Mouse (Mus musculus) T-helper 17 cell (primary cell): ENCODE measurements around the gene Macrod1.

ENCODE experiments used
- in situ Hi-C, 2 experiments: fragments of 300-600 bp; cut with MboI, MseI; formaldehyde crosslinking; loops; 1 replicate in 1 of 2; 2 replicates in 1 of 2; pipeline ENCODE4 v1.15.1; 2025; ENCODE audit warnings: high pct_unique_total_duplicates in 2 of 2

Gene Macrod1

DNA sequence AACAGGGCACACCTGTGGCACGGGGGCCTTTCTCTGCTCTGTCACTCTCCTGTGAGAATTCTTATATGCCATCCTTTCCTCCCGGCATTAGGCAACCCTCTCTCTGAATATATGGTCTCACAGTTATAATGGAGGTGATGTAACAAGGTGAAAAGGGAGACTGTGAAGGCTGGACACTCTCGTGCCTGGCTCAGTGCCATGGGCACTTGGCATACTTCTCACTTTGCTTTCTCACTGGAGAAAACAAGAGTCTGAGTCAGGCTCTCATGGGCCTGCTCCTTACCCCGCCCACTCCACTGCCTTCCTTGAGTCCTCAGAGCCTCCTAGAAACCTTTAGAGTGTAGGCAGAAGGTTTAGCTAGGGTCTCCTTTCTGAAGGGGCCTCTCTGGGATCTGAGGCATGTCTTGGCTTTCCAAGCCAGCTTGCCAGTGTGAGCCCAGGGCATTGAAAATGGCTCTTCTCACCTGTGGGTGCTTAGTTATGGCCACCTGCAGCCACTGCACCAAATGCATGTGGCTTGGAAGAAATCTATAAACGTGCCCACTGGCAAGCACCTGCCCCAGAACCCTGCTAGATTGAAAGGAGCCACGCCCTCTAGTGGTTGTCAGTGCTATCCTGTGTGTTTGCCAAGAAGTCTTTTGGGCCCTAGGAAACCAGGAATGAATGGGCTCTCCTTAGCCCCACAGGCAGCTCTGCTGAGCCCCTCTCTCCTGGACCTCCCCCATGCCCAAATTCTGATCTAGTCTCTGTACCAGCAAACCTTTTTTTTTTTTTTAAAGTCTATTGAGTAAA lies 51.7 kb downstream of the Macrod1 start:
- in situ Hi-C loops, result loop anchor here in 1 of 2 experiments (5.0 kb wide), 1 partner anchor 926 kb away; the partner anchor contains the start of gene Majin

GRCm38 (mm10) chr19:7110097-7110496 lies 53.5 kb downstream of the Macrod1 start:
- in situ Hi-C loops, result no loop called here

DNA sequence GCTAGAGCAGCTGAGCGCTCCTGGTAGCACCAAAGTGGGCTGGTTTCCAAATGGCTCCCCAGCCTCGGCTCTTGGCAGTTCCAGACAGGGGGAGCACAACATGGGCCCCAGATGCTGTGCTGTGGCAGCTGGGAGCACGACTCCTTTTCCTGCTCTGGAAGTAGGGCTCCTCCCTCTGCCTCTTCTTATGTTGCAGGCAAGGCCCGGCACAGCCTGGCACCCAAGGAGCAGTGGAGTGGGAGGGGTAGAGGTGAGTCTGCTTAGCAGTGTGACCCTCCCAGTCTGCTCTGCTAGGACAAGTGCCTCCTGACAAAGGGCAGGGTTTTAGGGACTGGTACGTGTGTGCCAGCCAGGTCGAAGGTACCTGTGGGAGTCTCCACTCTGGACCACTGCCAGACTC lies 54.3 kb downstream of the Macrod1 start:
- in situ Hi-C loops, result no loop called here

GRCm38 (mm10) chr19:7111309-7111708 lies 54.7 kb downstream of the Macrod1 start:
- in situ Hi-C loops, result no loop called here

DNA sequence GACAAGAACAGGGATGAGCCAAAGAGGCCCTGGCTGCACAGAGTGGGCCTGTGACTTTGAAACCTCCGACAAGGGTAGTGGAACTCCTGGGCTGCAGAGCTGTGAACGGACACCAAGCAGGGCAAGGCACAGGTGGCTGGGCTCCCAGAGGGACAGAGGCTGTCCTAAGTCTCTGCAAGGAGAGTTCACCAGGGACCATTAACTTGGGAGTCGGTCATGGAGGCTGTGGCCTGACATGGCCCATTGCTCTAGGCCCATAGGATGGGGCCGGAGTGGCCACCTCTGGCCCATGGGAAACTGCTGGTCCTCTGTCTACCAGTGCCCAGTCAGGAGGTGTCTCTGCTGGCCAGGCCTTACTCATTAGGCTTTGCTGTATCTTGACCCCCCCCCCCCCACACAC lies 55.1 kb downstream of the Macrod1 start:
- in situ Hi-C loops, result no loop called here

DNA sequence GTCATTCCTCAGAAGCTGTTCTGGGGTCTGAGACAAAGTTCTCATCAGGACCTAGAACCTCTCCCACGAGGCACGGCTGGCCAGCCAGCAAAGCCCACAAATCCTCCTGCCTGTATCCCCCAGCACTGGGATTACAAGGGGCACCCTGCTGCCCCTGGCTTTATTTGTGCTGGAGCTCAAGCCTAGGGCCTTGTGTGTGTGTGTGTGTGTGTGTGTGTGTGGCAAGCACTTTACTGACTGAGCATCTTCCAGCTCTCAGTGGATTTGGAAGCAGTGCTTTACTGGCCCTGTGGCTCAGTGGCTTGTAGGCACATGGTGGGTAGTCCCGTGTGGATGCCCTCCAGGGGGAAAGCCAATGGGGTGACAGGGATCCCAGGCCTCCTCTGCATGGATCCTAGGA lies 56.0 kb downstream of the Macrod1 start:
- in situ Hi-C loops, result no loop called here

GRCm38 (mm10) chr19:7113574-7113973 lies 57.0 kb downstream of the Macrod1 start:
- in situ Hi-C loops, result no loop called here

DNA sequence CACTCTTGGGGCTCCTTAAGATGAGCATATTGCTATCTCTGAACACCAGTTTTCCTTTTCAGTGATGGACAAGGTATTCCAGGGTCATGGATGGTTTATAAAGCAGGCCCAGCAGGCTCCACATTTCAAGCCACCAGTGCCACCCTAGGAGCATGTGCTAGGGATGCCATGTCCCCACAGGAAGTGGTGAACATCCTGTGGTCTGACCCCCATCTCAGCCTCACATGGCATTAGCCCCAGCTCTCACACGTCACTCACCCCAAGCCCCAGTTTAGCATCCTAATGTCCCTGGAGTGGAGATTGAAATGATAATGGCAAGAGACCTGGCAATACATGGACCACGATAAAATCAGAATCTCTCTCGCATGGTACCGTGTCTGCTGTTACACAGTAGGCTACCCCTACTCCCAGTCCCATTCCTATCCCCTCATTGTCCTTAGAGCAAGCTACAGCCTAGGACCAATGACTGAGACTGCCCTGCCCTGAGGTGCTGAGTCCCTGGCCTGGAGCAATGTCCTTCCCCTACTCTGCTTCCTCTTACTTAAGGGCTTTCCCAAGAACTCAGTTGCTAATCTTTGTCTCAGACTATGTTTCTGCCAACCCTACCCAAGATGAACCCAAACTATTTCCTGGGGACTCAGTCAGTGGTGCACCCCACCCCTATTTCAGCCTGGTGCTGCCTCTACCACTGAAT lies 59.6 kb downstream of the Macrod1 start:
- in situ Hi-C loops, result no loop called here

GRCm38 (mm10) chr19:7117141-7117540 lies 60.5 kb downstream of the Macrod1 start:
- in situ Hi-C loops, result no loop called here

DNA sequence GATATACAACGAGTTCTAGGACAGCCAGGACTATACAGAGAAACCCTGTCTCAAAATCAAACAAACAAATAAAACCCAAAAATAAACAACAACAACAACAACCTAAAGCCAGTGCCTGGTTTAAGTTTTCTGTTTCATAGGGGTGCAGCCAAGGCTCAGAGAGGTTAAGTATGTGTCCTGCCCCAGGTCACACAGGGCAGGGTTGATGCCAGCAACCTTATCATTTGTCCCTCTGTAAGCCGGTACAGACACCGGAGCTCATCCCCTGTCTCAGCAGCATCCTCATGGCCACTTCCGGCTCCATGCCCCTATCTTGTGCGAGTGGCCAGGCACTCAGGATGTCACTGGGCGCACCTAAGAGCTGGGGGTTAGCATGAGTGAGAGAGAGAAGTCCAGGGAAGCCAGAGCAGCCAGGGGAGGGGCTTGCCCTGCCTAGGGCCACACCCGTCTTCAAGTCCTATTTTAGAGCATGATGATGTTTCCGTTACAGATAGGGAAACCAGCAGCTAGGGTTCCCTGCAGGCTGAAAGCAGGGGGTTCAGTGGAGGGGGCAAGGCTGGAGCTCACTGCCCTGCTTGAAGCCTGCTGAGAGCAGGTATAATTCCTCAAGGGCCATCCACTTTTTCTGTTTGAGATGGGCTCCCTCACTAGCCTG lies 61.2 kb downstream of the Macrod1 start:
- in situ Hi-C loops, result no loop called here

- in situ Hi-C loops, result no loop called here
Measured at GRCm38 (mm10) chr19:7121252-7121651, 64.6 kb downstream of the Macrod1 start.

DNA sequence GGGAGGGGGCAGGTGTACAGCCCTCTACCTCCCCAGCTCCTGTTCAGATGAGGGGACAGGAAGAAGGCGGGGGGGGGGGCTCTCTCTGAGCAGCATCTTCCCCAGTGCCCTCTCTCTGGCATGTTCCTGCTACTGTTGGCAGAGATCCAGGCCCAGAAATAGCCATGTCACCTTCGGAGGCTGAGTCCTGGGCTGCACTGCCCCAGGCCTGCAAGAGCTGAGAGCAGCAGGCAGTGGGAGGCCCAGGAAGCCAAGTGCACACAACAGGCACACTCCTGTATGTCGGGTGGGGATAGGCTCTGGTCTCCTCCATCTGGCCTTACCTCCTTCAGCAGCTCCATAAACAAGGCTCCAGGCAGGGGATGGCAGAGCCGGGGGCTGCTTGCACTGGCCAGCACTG lies 65.7 kb downstream of the Macrod1 start:
- in situ Hi-C loops, result no loop called here

- in situ Hi-C loops, result no loop called here
Measured at GRCm38 (mm10) chr19:7122698-7123306, 66.2 kb downstream of the Macrod1 start.

DNA sequence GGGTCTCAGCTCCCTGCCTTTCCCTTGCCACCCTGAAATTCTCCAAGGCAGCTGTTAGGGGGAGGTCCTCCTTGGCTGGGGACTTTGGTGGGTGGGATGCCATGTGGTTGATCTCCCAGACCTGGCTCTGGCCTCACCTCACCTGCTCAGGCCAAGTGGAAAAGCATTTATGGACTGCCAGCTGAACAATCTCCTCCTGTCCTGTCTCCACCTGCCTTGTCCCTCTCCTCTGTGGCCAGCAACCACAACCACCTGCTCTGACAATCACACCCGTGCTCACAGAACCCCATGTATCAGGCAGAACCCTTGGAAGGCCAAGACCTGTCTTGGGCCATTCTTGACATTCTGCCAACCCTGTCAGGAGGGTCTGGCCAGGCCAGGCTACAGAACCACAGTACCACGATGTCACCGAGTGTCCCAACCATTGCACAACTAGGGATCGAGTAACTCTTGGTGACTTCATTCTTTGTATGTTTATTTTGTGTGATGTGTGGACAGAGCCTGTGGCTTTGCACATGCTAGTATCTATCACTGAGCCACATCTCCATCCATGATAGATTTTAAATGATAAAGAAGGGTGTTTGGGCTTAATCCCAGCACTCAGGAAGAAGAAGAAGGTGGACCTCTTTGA lies 69.0 kb downstream of the Macrod1 start:
- in situ Hi-C loops, result no loop called here

GRCm38 (mm10) chr19:7126209-7126608 lies 69.6 kb downstream of the Macrod1 start:
- in situ Hi-C loops, result no loop called here

GRCm38 (mm10) chr19:7126933-7127332 lies 70.3 kb downstream of the Macrod1 start:
- in situ Hi-C loops, result no loop called here

DNA sequence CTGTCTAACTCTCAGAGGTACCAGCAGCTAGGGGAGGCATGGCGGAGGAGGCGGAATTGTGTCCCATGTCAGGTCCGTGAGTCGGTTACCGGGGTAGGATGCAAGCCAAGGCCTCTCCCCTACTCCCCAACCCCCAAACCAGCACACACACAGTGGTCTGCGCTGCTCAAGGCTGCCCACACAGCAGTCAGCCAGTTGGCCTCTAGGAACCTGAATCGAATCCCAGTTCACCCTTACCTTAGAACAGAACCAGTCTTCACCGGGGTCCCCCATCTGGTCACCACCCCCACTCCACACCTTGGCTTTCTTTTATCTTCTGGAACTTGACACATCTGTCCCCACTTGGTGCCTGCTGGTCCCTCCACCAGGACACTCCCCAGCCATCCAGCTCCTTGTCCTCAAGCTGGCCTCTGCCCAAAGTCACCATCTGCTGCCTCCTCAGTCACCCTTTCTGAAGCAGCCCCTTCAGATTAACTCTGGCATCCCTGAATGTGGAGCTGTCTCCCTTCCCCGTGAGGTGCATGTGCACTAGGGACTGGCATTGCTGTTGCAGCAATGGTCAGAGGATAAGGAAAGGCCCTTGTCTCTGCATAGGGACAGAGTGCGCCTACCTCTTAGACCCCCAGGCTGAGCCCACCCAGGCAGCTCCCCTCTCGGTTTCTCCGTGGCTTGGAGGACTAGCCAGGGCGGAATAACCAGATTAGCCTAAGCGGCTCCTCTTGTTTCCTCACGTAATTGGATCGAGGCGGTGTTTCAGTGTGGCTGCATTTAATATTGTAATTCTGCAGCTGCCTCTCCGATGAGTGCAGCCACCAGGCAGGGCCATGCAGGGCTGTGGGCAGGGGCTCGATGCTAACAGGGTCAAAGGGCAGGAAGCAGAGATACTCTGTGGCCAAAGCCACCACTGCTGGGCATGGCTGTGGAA lies 72.2 kb downstream of the Macrod1 start:
- in situ Hi-C loops, result no loop called here

DNA sequence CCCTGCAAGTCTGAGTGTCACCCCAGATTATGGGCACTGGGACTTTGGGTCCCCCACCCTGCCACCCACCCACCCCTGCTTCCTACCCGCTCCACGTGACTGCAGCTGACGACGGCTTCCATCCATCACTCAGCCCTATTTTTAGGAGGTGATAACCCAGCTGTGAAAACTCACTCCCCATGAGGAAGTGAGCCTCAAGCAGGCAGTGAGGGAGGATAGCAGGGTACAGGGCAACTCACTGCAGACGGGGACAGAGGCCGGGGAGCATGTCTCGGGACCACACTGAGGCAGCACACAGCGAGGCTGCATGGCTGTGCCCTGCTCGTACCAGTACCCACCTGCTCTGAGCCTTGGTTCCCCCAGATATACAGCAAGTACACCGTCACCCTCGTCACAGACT lies 73.7 kb downstream of the Macrod1 start:
- in situ Hi-C loops, result loop anchor here in 1 of 2 experiments (5.0 to 10.0 kb wide), 2 partner anchors 43 to 456 kb away; no protein-coding TSS in a partner anchor

- in situ Hi-C loops, result loop anchor here in 1 of 2 experiments (5.0 to 10.0 kb wide), 2 partner anchors 46 to 459 kb away; no protein-coding TSS in a partner anchor
Measured at GRCm38 (mm10) chr19:7133436-7133835, 76.8 kb downstream of the Macrod1 start.

DNA sequence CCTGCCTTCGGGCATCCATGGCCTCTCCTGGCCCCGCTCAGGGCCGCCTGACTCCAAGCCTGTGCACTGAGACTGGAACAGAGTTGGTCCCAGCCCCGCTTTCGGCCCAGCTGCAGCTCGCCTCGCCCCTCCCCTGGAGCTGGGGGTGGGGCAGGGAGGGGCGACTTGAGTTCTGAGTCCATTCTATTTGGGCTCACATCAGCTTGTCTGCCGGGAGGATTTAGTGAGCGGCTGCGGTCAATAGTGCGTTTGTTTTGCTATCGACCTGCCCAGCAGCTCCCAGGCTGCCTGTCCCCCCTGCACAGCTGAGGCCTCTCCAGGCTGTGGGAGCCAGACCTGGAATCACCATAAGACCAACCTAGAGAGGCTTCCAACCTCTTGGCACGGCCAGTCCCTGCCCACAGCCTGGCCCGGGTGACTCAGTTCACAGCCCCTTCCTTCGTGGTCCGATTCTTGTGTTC lies 78.1 kb downstream of the Macrod1 start:
- in situ Hi-C loops, result loop anchor here in 1 of 2 experiments (5.0 to 10.0 kb wide), 2 partner anchors 47 to 460 kb away; no protein-coding TSS in a partner anchor
